Mouse (Mus musculus) intestine, postnatal 0 days (tissue): ENCODE results near the gene Btnl10. TPM values are rescaled to one million over a fixed set of nuclear protein-coding genes. Genes with fewer than 3 reads are reported as not detected.

ENCODE experiments used
- ATAC-seq: fragments of 200-750 bp; cut with Nextera tagmentation; 2 replicates; pipeline ENCODE4 v1.8.0; 2017; ENCODE audit warnings: mild to moderate bottlenecking, moderate TSS enrichment, moderate library complexity
- H3K27ac ChIP-seq: fragments of 300-500 bp; sonication (generic); 2 replicates; pipeline ENCODE4 v1.5.1; 2014; ENCODE audit warnings: mild to moderate bottlenecking, low read depth, low read length, moderate library complexity
- H3K27me3 ChIP-seq: fragments of 300-500 bp; sonication (generic); replicated peaks from 2 replicates; pipeline ENCODE4 v1.6.1; 2014; ENCODE audit warnings: low read length, mixed read lengths; ENCODE audit not compliant: control insufficient read depth, insufficient read depth
- H3K36me3 ChIP-seq: fragments of 300-500 bp; sonication (generic); 2 replicates; pipeline ENCODE4 v1.6.1; 2014; ENCODE audit warnings: mild to moderate bottlenecking, moderate library complexity; ENCODE audit not compliant: control insufficient read depth, insufficient read depth
- H3K4me1 ChIP-seq: fragments of 300-500 bp; sonication (generic); replicated peaks from 2 replicates; pipeline ENCODE4 v1.6.1; 2014; ENCODE audit warnings: antibody characterized with exemption, low read length, mixed read lengths; ENCODE audit not compliant: control insufficient read depth, insufficient read depth
- H3K4me2 ChIP-seq: fragments of 300-500 bp; sonication (generic); replicated peaks from 2 replicates; pipeline ENCODE4 v1.6.1; 2014; ENCODE audit warnings: low read depth, mild to moderate bottlenecking, moderate library complexity
- H3K4me3 ChIP-seq: fragments of 300-500 bp; sonication (generic); 2 replicates; pipeline ENCODE4 v1.5.1; 2014; ENCODE audit warnings: low read depth, low read length
- H3K9ac ChIP-seq: fragments of 300-500 bp; sonication (generic); 2 replicates; pipeline ENCODE4 v1.6.1; 2014; ENCODE audit warnings: mild to moderate bottlenecking, low read depth, low read length
- H3K9me3 ChIP-seq: fragments of 300-500 bp; sonication (generic); 2 replicates; pipeline ENCODE4 v1.6.1; 2016; ENCODE audit warnings: mixed run types; ENCODE audit not compliant: control insufficient read depth
- CTCF ChIP-seq: sonication (generic); IDR thresholded peaks from 2 replicates; pipeline ENCODE4 v1.5.1; 2016; ENCODE audit warnings: low read depth, mild to moderate bottlenecking, control low read depth, antibody characterized with exemption, moderate library complexity
- WGBS: fragments of 180-500 bp; shearing (Covaris S2); extraction: QIAGEN DNeasy Blood & Tissue Kit; methylation state at CpG from one replicate; pipeline ENCODE4 v1.1.7; 2014; 5-methylcytosine and 5-hydroxymethylcytosine counted together
- polyA plus RNA-seq: library from polyadenylated mRNA; unstranded; fragments of >200 nt; fragmentation: Nextera tagmentation; extraction: Ambion mirVana; gene quantifications from 2 replicates; pipeline ENCODE4 v1.2.1, GENCODE M21; 2015

Gene Btnl10
- polyA plus RNA-seq, 1 experiment from 2014 or later = not detected

DNA sequence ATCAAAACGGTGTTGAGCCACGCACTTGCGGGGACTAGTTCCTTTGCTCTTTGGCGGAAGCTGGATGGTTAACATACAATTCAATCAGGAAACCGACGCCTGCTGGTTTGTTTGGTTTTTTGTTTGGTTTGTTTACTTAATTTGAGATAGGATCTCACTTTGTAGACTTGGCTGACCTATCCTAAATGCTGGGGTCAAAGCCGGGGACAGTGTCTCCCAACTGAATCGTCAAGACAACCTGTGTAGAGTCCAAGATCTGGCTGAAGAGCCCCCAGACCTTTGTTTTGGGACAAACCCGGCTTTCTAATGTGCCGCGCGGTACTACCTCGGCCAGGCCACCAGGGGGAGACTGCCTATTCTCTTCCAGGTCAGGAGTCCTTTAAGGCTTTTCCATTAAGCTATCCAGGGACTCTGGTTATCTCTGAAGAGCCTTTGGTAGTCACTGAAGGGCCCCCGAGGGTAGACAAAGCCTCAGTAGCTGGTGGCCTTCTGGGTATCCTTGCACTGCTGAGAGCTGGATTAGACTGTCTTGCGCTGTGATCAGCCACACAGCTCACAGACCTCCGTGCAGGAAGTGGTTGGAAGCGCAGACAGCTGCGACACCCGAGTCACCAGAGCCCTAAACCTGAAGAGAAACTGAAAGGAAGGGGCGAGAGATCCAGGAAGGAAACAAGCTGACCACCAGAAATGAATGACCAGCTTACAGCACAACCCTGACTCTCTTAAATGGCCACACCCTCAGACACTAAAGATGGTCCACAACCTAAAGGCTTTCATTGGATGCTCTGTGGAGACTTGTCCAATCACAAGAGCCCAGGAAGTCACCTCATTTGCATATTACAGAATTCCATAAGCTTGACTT lies 10.3 kb downstream of the Btnl10 start:
- Histone ChIP-seq H3K9ac (peak overlapping the region; percentile 13; the same call in 1 of the 2 replicates), H3K4me1 (no peaks in the 10 kb centered on the region), H3K4me2 (peak overlapping the region; percentile 61), H3K4me3 (peak overlapping the region; percentile 29), H3K27ac (peak overlapping the region; percentile 70), H3K27me3 (no peaks in the 10 kb centered on the region), H3K9me3 (no peaks in the 10 kb centered on the region), H3K36me3 (peaks cover 4% of the 10 kb centered on the region)
- peak; percentile 78 for ATAC-seq
- TF ChIP-seq CTCF = peak; percentile 88
- WGBS = 15% methylated on average over 20 of the region's 20 CpGs

- no peak overlapping the region for H3K4me2 ChIP-seq
- 73% methylated on average over 3 of the region's 4 CpGs for WGBS
- TF ChIP-seq CTCF = no peak
- H3K4me3 ChIP-seq = no peak overlapping the region
- H3K27me3 ChIP-seq = no peaks in the 10 kb centered on the region
- H3K27ac ChIP-seq = no peak overlapping the region
- H3K36me3 ChIP-seq = peaks cover 14% of the 10 kb centered on the region
- no peak for ATAC-seq
- H3K4me1 ChIP-seq = no peaks in the 10 kb centered on the region
- H3K9ac ChIP-seq = no peak overlapping the region
- no peaks in the 10 kb centered on the region for H3K9me3 ChIP-seq
Measured at GRCm38 (mm10) chr11:58929055-58929454, 11.3 kb downstream of the Btnl10 start.

- Histone ChIP-seq H3K4me3 (no peak overlapping the region), H3K9ac (no peak overlapping the region), H3K9me3 (no peaks in the 10 kb centered on the region), H3K27me3 (no peaks in the 10 kb centered on the region), H3K36me3 (peaks cover 20% of the 10 kb centered on the region), H3K27ac (no peak overlapping the region), H3K4me2 (no peak overlapping the region), H3K4me1 (no peaks in the 10 kb centered on the region)
- ATAC-seq = no peak
- WGBS = 24% methylated on average over 3 of the region's 3 CpGs
- TF ChIP-seq CTCF = no peak
Measured at GRCm38 (mm10) chr11:58929641-58930040, 11.9 kb downstream of the Btnl10 start.

DNA sequence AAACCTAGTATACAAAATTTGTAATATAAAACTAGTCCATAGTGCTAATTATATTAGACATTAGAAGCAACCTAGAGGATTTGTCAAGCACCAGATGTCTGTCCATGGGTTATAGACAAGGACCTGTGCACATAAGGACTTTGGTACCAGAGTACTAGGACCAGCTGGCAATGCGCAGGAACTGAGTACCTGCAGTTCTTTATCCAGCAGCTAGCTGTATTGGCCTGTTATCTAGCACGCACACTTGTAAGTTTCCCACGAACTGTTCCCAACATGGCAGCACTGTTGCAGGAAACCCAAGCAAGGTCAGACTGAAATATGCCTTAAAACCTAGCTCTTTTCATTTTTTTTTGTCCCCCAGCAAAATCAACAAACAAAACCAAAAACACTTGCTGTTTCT lies 12.5 kb downstream of the Btnl10 start:
- Histone ChIP-seq H3K4me1 (no peaks in the 10 kb centered on the region), H3K4me2 (no peak overlapping the region), H3K27me3 (no peaks in the 10 kb centered on the region), H3K9ac (no peak overlapping the region), H3K27ac (no peak overlapping the region), H3K36me3 (peaks cover 20% of the 10 kb centered on the region), H3K9me3 (no peaks in the 10 kb centered on the region), H3K4me3 (no peak overlapping the region)
- no peak for TF ChIP-seq CTCF
- 76% methylated on average over 3 of the region's 3 CpGs for WGBS
- no peak for ATAC-seq

DNA sequence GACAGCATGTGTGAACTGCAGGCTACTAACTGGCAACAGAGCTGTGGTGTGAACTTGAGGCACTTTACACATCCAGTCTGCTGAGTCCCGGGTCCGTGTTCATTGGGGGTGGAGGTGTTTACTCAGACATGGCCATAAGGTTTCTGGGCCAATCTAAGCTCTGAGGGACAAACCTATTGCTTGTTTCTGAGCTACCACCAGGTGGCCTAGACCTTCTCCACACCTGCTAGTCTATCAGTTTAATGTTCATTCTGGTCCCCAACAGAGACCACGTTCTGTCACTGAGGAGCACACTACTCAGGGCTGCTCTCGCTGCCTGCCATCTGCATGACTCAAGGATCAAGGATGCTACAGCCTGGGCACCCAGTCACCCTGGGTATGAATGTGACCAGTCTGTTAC lies 13.9 kb downstream of the Btnl10 start:
- Histone ChIP-seq H3K4me2 (no peak overlapping the region), H3K4me3 (no peak overlapping the region), H3K9me3 (no peaks in the 10 kb centered on the region), H3K27ac (peak overlapping the region; percentile 2; the same call in 1 of the 2 replicates), H3K9ac (no peak overlapping the region), H3K27me3 (no peaks in the 10 kb centered on the region), H3K4me1 (no peaks in the 10 kb centered on the region), H3K36me3 (peaks cover 31% of the 10 kb centered on the region)
- WGBS = 43% methylated on average over 4 of the region's 4 CpGs
- TF ChIP-seq CTCF = peak; percentile 66
- ATAC-seq = no peak

GRCm38 (mm10) chr11:58937909-58938308 lies 20.2 kb downstream of the Btnl10 start:
- 1% methylated on average over 13 of the region's 13 CpGs for WGBS
- Histone ChIP-seq H3K4me2 (peak overlapping the region; percentile 98), H3K27ac (peak overlapping the region; percentile 91; the same call in 1 of the 2 replicates), H3K4me3 (peak overlapping the region; percentile 84), H3K36me3 (peaks cover 31% of the 10 kb centered on the region), H3K9ac (peak overlapping the region; percentile 89), H3K27me3 (no peaks in the 10 kb centered on the region), H3K4me1 (no peaks in the 10 kb centered on the region), H3K9me3 (no peaks in the 10 kb centered on the region)
- TF ChIP-seq CTCF = no peak
- no peak for ATAC-seq
